Mouse (Mus musculus) liver, postnatal 0 days (tissue): Measurements from ENCODE around the gene Abcc1. TPM values are rescaled to one million over a fixed set of nuclear protein-coding genes. Genes with fewer than 3 reads are reported as not detected.

Experiments used
- ATAC-seq: fragments of 200-750 bp; cut with Nextera tagmentation; 2 replicates; pipeline ENCODE4 v1.8.0; 2017; ENCODE audit warnings: mild to moderate bottlenecking, moderate library complexity
- DNase-seq: peaks from one replicate; pipeline ENCODE4 v3.0.0-alpha.2; 2016
- H3K27ac ChIP-seq: fragments of 300-500 bp; sonication (generic); 2 replicates; pipeline ENCODE4 v1.5.1; 2014; ENCODE audit warnings: antibody characterized with exemption, moderate library complexity, mild to moderate bottlenecking, low read depth
- H3K27me3 ChIP-seq: fragments of 300-500 bp; sonication (generic); 2 replicates; pipeline ENCODE4 v1.6.1; 2014; ENCODE audit warnings: low read length, control low read depth, mixed read lengths; ENCODE audit not compliant: insufficient read depth
- H3K36me3 ChIP-seq: fragments of 300-500 bp; sonication (generic); replicated peaks from 2 replicates; pipeline ENCODE4 v1.6.1; 2014; ENCODE audit warnings: mild to moderate bottlenecking, control low read depth, low read length, moderate library complexity, mixed read lengths; ENCODE audit not compliant: insufficient read depth
- H3K4me1 ChIP-seq: fragments of 300-500 bp; sonication (generic); 2 replicates; pipeline ENCODE4 v1.6.1; 2014; ENCODE audit warnings: antibody characterized with exemption, mild to moderate bottlenecking, control low read depth; ENCODE audit not compliant: insufficient read depth
- H3K4me2 ChIP-seq: fragments of 300-500 bp; sonication (generic); 2 replicates; pipeline ENCODE4 v1.6.1; 2014; ENCODE audit warnings: low read depth, mild to moderate bottlenecking, low read length, moderate library complexity, mixed read lengths
- H3K4me3 ChIP-seq: fragments of 300-500 bp; sonication (generic); 2 replicates; pipeline ENCODE4 v1.5.1; 2014; ENCODE audit warnings: low read depth, low read length
- H3K9ac ChIP-seq: fragments of 300-500 bp; sonication (generic); replicated peaks from 2 replicates; pipeline ENCODE4 v1.6.1; 2014; ENCODE audit warnings: mild to moderate bottlenecking, moderate library complexity
- H3K9me3 ChIP-seq: fragments of 300-500 bp; sonication (generic); 2 replicates; pipeline ENCODE4 v1.6.1; 2016; ENCODE audit warnings: mild to moderate bottlenecking, control low read depth, low read length, mixed read lengths
- CTCF ChIP-seq: sonication (generic); IDR thresholded peaks from 2 replicates; pipeline ENCODE4 v1.5.1; 2016; ENCODE audit warnings: antibody characterized with exemption, low read depth
- EP300 ChIP-seq: IDR thresholded peaks from 2 replicates; pipeline ENCODE4 v1.6.1; 2016; ENCODE audit warnings: antibody characterized with exemption, low read depth, mild to moderate bottlenecking
- WGBS: fragments of 180-500 bp; shearing (Covaris S2); extraction: QIAGEN DNeasy Blood & Tissue Kit; methylation state at CpG from one replicate; pipeline ENCODE4 v1.1.7; 2014; ENCODE audit not compliant: insufficient replicate concordance; 5-methylcytosine and 5-hydroxymethylcytosine counted together
- polyA plus RNA-seq: library from polyadenylated mRNA; unstranded; fragments of >200 nt; fragmentation: Nextera tagmentation; extraction: Ambion mirVana; gene quantifications from 2 replicates; pipeline ENCODE4 v1.2.1, GENCODE M21; 2015

The Abcc1 gene
- polyA plus RNA-seq, 1 experiment from 2014 or later, result 1.7 TPM

GRCm38 (mm10) chr16:14493491-14494114 lies 132.2 kb downstream of the Abcc1 start:
- Histone ChIP-seq H3K27ac (no peak overlapping the region), H3K36me3 (no peaks in the 10 kb centered on the region), H3K4me3 (no peak overlapping the region), H3K9ac (no peak overlapping the region), H3K4me1 (no peaks in the 10 kb centered on the region), H3K4me2 (no peak overlapping the region), H3K27me3 (no peaks in the 10 kb centered on the region), H3K9me3 (no peaks in the 10 kb centered on the region)
- ATAC-seq (no peak), DNase-seq (no peak)
- 78% methylated on average over 2 of the region's 2 CpGs for WGBS
- TF ChIP-seq EP300 (no peak), CTCF (peak; percentile 52)

- no peak for DNase-seq
- H3K4me1 ChIP-seq, result no peaks in the 10 kb centered on the region
- ATAC-seq, result no peak
- no peak overlapping the region for H3K4me3 ChIP-seq
- WGBS, result 75% methylated on average over 8 of the region's 8 CpGs
- H3K27me3 ChIP-seq, result no peaks in the 10 kb centered on the region
- H3K36me3 ChIP-seq, result no peaks in the 10 kb centered on the region
- no peaks in the 10 kb centered on the region for H3K9me3 ChIP-seq
- H3K27ac ChIP-seq, result no peak overlapping the region
- H3K9ac ChIP-seq, result no peak overlapping the region
- TF ChIP-seq CTCF, result no peak
- no peak overlapping the region for H3K4me2 ChIP-seq
Observed at GRCm38 (mm10) chr16:14501649-14502360, 140.4 kb downstream of the Abcc1 start.

- ATAC-seq, result no peak
- no peak for DNase-seq
- H3K9me3 ChIP-seq, result no peaks in the 10 kb centered on the region
- WGBS, result 34% methylated on average over 2 of the region's 2 CpGs
- no peak for TF ChIP-seq EP300
- no peak for TF ChIP-seq CTCF
- no peak overlapping the region for H3K4me3 ChIP-seq
- H3K4me1 ChIP-seq, result no peaks in the 10 kb centered on the region
- no peaks in the 10 kb centered on the region for H3K36me3 ChIP-seq
- H3K9ac ChIP-seq, result no peak overlapping the region
- no peaks in the 10 kb centered on the region for H3K27me3 ChIP-seq
- H3K27ac ChIP-seq, result no peak overlapping the region
- H3K4me2 ChIP-seq, result no peak overlapping the region
Observed at GRCm38 (mm10) chr16:14506461-14506860, 145.1 kb downstream of the Abcc1 start.

Other genes starting within 250 kb of the Abcc1 start
- 24.9 and 28.1 TPM in 2 replicates for gene Nde1, start 198.3 kb upstream of the Abcc1 start, polyA plus RNA-seq
- 6.1 TPM in 2 replicates for gene Marf1, start 198.2 kb upstream of the Abcc1 start, polyA plus RNA-seq
- gene Myh11, start 70.2 kb upstream of the Abcc1 start, polyA plus RNA-seq, result 0.36 TPM in 2 replicates
- gene Fopnl, start 44.2 kb upstream of the Abcc1 start, polyA plus RNA-seq, result 40.7 and 45.1 TPM in 2 replicates
- gene A630010A05Rik, start 200.8 kb downstream of the Abcc1 start, polyA plus RNA-seq, result not detected in 2 replicates